ENCODE assay signal across 9 mouse cellular contexts in genomic region chr1:52142117-52142516, GRCm38 (mm10).
"Had no signal": no experiment of that assay in that cellular context is flagged by ENCODE, and none has a peak within 500 bp of the region (broad histone marks: within the 10 kb centered on the region; RNA-seq: fewer than 3 reads in every experiment).

No protein-coding gene starts in this region.

- H3K27ac ChIP-seq: left cerebral cortex, adult 2 months; limb, embryonic 10.5 days; liver, embryonic 12.5 days; lung, embryonic 15.5 days; midbrain, embryonic 13.5 days had no signal

- H3K9ac ChIP-seq: liver, embryonic 12.5 days; lung, embryonic 15.5 days; midbrain, embryonic 13.5 days had no signal

- H3K4me2 ChIP-seq: liver, embryonic 12.5 days; lung, embryonic 15.5 days; midbrain, embryonic 13.5 days had no signal

- ATAC-seq: liver, embryonic 12.5 days; midbrain, embryonic 13.5 days had no signal

- H3K27me3 ChIP-seq: liver, embryonic 12.5 days; lung, embryonic 15.5 days; midbrain, embryonic 13.5 days had no signal

- DNase-seq: kidney, adult 9 months; kidney, postnatal 14 days; right cerebral cortex, postnatal 14 days; thymus, postnatal 4 days had no signal

- H3K4me3 ChIP-seq: left cerebral cortex, adult 2 months; limb, embryonic 10.5 days; liver, embryonic 12.5 days; lung, embryonic 15.5 days; midbrain, embryonic 13.5 days had no signal

- H3K9me3 ChIP-seq: limb, embryonic 10.5 days; liver, embryonic 12.5 days; lung, embryonic 15.5 days; midbrain, embryonic 13.5 days had no signal

- H3K4me1 ChIP-seq: liver, embryonic 12.5 days; lung, embryonic 15.5 days; midbrain, embryonic 13.5 days had no signal
